Mouse (Mus musculus) gastrocnemius, postnatal 36 days (tissue): Measurements from ENCODE around the gene Sema7a. TPM values are rescaled to one million over a fixed set of nuclear protein-coding genes. Genes with fewer than 3 reads are reported as not detected.

Experiments used
- DNase-seq, 2 experiments: peaks; one replicate each; pipeline ENCODE4 v3.0.0; 2022
- intact Hi-C: fragments of 180-260 bp; cut with DNase I; formaldehyde crosslinking; loops from one replicate; pipeline ENCODE4 v1.15.1; 2025
- total RNA-seq, 2 experiments: library from RNA; stranded (reverse); gene quantifications; 2 replicates each; pipeline ENCODE4 v1.2.3; 2021

Sema7a gene
- total RNA-seq, 2 experiments from 2014 or later: 7.9 to 12.5 TPM

- intact Hi-C loops: no loop called here
Observed at GRCm38 (mm10) chr9:57937171-57937570, 2.7 kb upstream of the Sema7a start.

GRCm38 (mm10) chr9:57937651-57938050 lies 2.3 kb upstream of the Sema7a start:
- DNase-seq: no peak
- intact Hi-C loops: no loop called here

More at GRCm38 (mm10) chr9:57937171-57937570, 2.7 kb upstream of the Sema7a start:
- DNase-seq: no peak

- intact Hi-C loops: no loop called here
- no peak for DNase-seq
Observed at GRCm38 (mm10) chr9:57938225-57939055, 1.5 kb upstream of the Sema7a start.

- intact Hi-C loops: no loop called here
Observed at GRCm38 (mm10) chr9:57940349-57940794, 460 bp downstream of the Sema7a start.

GRCm38 (mm10) chr9:57940861-57941638 lies 1.1 kb downstream of the Sema7a start:
- intact Hi-C loops: no loop called here
- no peak for DNase-seq

More at GRCm38 (mm10) chr9:57940349-57940794, 460 bp downstream of the Sema7a start:
- no peak for DNase-seq

GRCm38 (mm10) chr9:57942039-57942438 lies 2.1 kb downstream of the Sema7a start:
- intact Hi-C loops: no loop called here
- no peak for DNase-seq

- intact Hi-C loops: no loop called here
- no peak for DNase-seq
Observed at GRCm38 (mm10) chr9:57943067-57943466, 3.2 kb downstream of the Sema7a start.

- DNase-seq: peak; percentile 61 to 63
Observed at GRCm38 (mm10) chr9:57944572-57944971, 4.7 kb downstream of the Sema7a start.

GRCm38 (mm10) chr9:57945771-57946616 lies 6.1 kb downstream of the Sema7a start:
- intact Hi-C loops: no loop called here
- DNase-seq: no peak

More at GRCm38 (mm10) chr9:57944572-57944971, 4.7 kb downstream of the Sema7a start:
- intact Hi-C loops: no loop called here

GRCm38 (mm10) chr9:57947381-57948030 lies 7.6 kb downstream of the Sema7a start:
- intact Hi-C loops: no loop called here
- no peak for DNase-seq

- intact Hi-C loops: no loop called here
- DNase-seq: no peak
Observed at GRCm38 (mm10) chr9:57948333-57948931, 8.5 kb downstream of the Sema7a start.

GRCm38 (mm10) chr9:57949102-57949704 lies 9.3 kb downstream of the Sema7a start:
- intact Hi-C loops: no loop called here
- no peak for DNase-seq

GRCm38 (mm10) chr9:57949879-57950278 lies 10.0 kb downstream of the Sema7a start:
- DNase-seq: no peak
- intact Hi-C loops: no loop called here

- DNase-seq: no peak
- intact Hi-C loops: no loop called here
Observed at GRCm38 (mm10) chr9:57950519-57950918, 10.6 kb downstream of the Sema7a start.

GRCm38 (mm10) chr9:57951993-57952392 lies 12.1 kb downstream of the Sema7a start:
- intact Hi-C loops: no loop called here
- DNase-seq: no peak

GRCm38 (mm10) chr9:57954962-57955744 lies 15.2 kb downstream of the Sema7a start:
- DNase-seq: no peak
- intact Hi-C loops: no loop called here

- no peak for DNase-seq
- intact Hi-C loops: no loop called here
Observed at GRCm38 (mm10) chr9:57955764-57956163, 15.9 kb downstream of the Sema7a start.

GRCm38 (mm10) chr9:57956196-57956837 lies 16.4 kb downstream of the Sema7a start:
- no peak for DNase-seq
- intact Hi-C loops: no loop called here
